ENCODE assay signal across 9 mouse cellular contexts in genomic region chr11:5787671-5788055, GRCm38 (mm10). TPM values are rescaled to one million over a fixed set of nuclear protein-coding genes. Genes with fewer than 3 reads are reported as not detected.
DNase-seq lines count a peak whose midpoint lies in the region; ATAC-seq and TF ChIP-seq lines count a peak whose summit lies in the region.
"Had no signal": no experiment of that assay in that cellular context is flagged by ENCODE, and none has a peak within 500 bp of the region (broad histone marks: within the 10 kb centered on the region; RNA-seq: fewer than 3 reads in every experiment).

No protein-coding gene starts in this region.

- peak overlapping the region; percentile 64 for H3K4me3 ChIP-seq in kidney, embryonic 15.5 days (replicated peaks)
- peak overlapping the region; percentile 70 for H3K4me3 ChIP-seq in cortical plate, adult 2 months (ENCODE audit: insufficient read depth, low read length)
- H3K4me3 ChIP-seq in intestine, embryonic 15.5 days (replicated peaks) = peak overlapping the region; percentile 61
- H3K4me3 ChIP-seq in myocyte = peak overlapping the region; percentile 97

- peak overlapping the region; percentile 79 for H3K9ac ChIP-seq in kidney, embryonic 15.5 days
- peak overlapping the region; percentile 74 for H3K9ac ChIP-seq in intestine, embryonic 15.5 days

- no peak for DNase-seq in kidney, postnatal 25 days
- no peak for DNase-seq in urinary bladder, postnatal 25 days (ENCODE audit: low spot score)
- no peak for DNase-seq in spleen, postnatal 10 days (ENCODE audit: low spot score in 2 of 2)
- DNase-seq in left cerebral cortex, postnatal 4 days = no peak

- ATAC-seq in kidney, embryonic 15.5 days (replicated peaks; ENCODE audit: low FRiP score) = no peak
- ATAC-seq in intestine, embryonic 15.5 days = no peak

- intact Hi-C loops in left cerebral cortex, postnatal 4 days (cut with DNase I) = no loop called here

- no peaks in the 10 kb centered on the region for H3K27me3 ChIP-seq in kidney, embryonic 15.5 days
- no peaks in the 10 kb centered on the region for H3K27me3 ChIP-seq in intestine, embryonic 15.5 days (replicated peaks)
- H3K27me3 ChIP-seq in myocyte (ENCODE audit: control insufficient read depth, insufficient read depth, insufficient read length) = no peaks in the 10 kb centered on the region

- no peak for TF ChIP-seq CTCF in cortical plate, adult 2 months (IDR thresholded peaks at IDR 0.05; ENCODE audit: extremely low read depth, insufficient read depth, low read length)

- TF ChIP-seq POLR2A in cortical plate, adult 2 months (IDR thresholded peaks at IDR 0.05; ENCODE audit: extremely low read depth, insufficient read depth, low read length) = no peak
- TF ChIP-seq POLR2A in myocyte (IDR thresholded peaks at IDR 0.05; ENCODE audit: insufficient read length, low read depth) = no peak

- 38% methylated on average over 8 of the region's 8 CpGs for WGBS in kidney, embryonic 15.5 days
- WGBS in intestine, embryonic 15.5 days = 37% methylated on average over 8 of the region's 8 CpGs

- H3K4me2 ChIP-seq in kidney, embryonic 15.5 days = peak overlapping the region; percentile 83
- peak overlapping the region; percentile 77 for H3K4me2 ChIP-seq in intestine, embryonic 15.5 days (replicated peaks)
- H3K4me2 ChIP-seq in myocyte (ENCODE audit: low read depth) = peak overlapping the region; percentile 99

- no peaks in the 10 kb centered on the region for H3K9me3 ChIP-seq in kidney, embryonic 15.5 days (replicated peaks)
- no peaks in the 10 kb centered on the region for H3K9me3 ChIP-seq in intestine, embryonic 15.5 days

- H3K36me3 ChIP-seq in kidney, embryonic 15.5 days = peaks cover 21% of the 10 kb centered on the region
- H3K36me3 ChIP-seq in intestine, embryonic 15.5 days = peaks cover 6% of the 10 kb centered on the region
- no peaks in the 10 kb centered on the region for H3K36me3 ChIP-seq in myocyte (ENCODE audit: control insufficient read depth, insufficient read depth)

- H3ac ChIP-seq in myocyte (ENCODE audit: control insufficient read depth, insufficient read length) = peak overlapping the region; percentile 30

- peaks cover 19% of the 10 kb centered on the region for H3K4me1 ChIP-seq in kidney, embryonic 15.5 days
- H3K4me1 ChIP-seq in cortical plate, adult 2 months (ENCODE audit: control insufficient read depth, insufficient read depth, low read length) = peaks cover 4% of the 10 kb centered on the region
- peaks cover 15% of the 10 kb centered on the region for H3K4me1 ChIP-seq in intestine, embryonic 15.5 days (replicated peaks)

- peak overlapping the region; percentile 92 for H3K27ac ChIP-seq in kidney, embryonic 15.5 days
- no peak overlapping the region for H3K27ac ChIP-seq in cortical plate, adult 2 months (ENCODE audit: insufficient read depth, low read length)
- peak overlapping the region; percentile 93 for H3K27ac ChIP-seq in intestine, embryonic 15.5 days

- H3K79me2 ChIP-seq in myocyte (ENCODE audit: control insufficient read depth, insufficient read depth) = peaks cover 13% of the 10 kb centered on the region

TF ChIP-seq in myocyte, 11 proteins besides CTCF, POLR2A, EP300 and RAD21:
- TF ChIP-seq TCF3 (IDR thresholded peaks at IDR 0.05; ENCODE audit: insufficient read length, low read depth) (no peak), CEBPB (IDR thresholded peaks at IDR 0.05; ENCODE audit: insufficient read depth, poor library complexity, severe bottlenecking) (no peak), MYOG (IDR thresholded peaks at IDR 0.05; ENCODE audit: control insufficient read depth in 1 of 3, insufficient read depth in 1 of 3, insufficient read length in 2 of 3, low read depth in 2 of 3) (no peak), SRF (IDR thresholded peaks at IDR 0.05; ENCODE audit: control insufficient read depth, insufficient read length, low read depth) (no peak), USF1 (IDR thresholded peaks at IDR 0.05; ENCODE audit: low read depth) (no peak), MAX (IDR thresholded peaks at IDR 0.05; ENCODE audit: low read depth) (no peak), POLR2AphosphoS2 (IDR thresholded peaks at IDR 0.05; ENCODE audit: insufficient read length, low read depth) (no peak), TCF12 (IDR thresholded peaks at IDR 0.05; ENCODE audit: insufficient read depth, poor library complexity, severe bottlenecking) (no peak), MYOD1 (IDR thresholded peaks at IDR 0.05; ENCODE audit: control insufficient read depth in 1 of 3, insufficient read length in 2 of 3, low read depth in 2 of 3) (no peak)

RNA-seq across cellular contexts. Expression of gene Dbnl, which starts 0.6 kb away (rescaled TPM):
- polyA plus RNA-seq in kidney, embryonic 15.5 days (2015; fragmentation: Nextera tagmentation; extraction: Ambion mirVana) = 112 and 116 TPM in 2 replicates
- 78.1 and 82.8 TPM in 2 replicates for polyA plus RNA-seq in cortical plate, adult 2 months (2012; rRNA removed)
- polyA plus RNA-seq in intestine, embryonic 15.5 days (2015; fragmentation: Nextera tagmentation; extraction: Ambion mirVana) = 127 and 130 TPM in 2 replicates
- polyA plus RNA-seq in myocyte (2012; fragmentation: generic; extraction: Trizol) = 71.0 TPM
- 10 to 100 TPM; 89.8 to 92.4 TPM for total RNA-seq in left cerebral cortex, postnatal 4 days (2021)

RNA-seq across cellular contexts. Expression of gene Pgam2, which starts 15.9 kb away (rescaled TPM):
- polyA plus RNA-seq in kidney, embryonic 15.5 days (2015; fragmentation: Nextera tagmentation; extraction: Ambion mirVana) = 22.7 and 37.9 TPM in 2 replicates
- 7.7 and 12.4 TPM in 2 replicates for polyA plus RNA-seq in cortical plate, adult 2 months (2012; rRNA removed)
- 10.4 and 10.8 TPM in 2 replicates for polyA plus RNA-seq in intestine, embryonic 15.5 days (2015; fragmentation: Nextera tagmentation; extraction: Ambion mirVana)
- 349 TPM for polyA plus RNA-seq in myocyte (2012; fragmentation: generic; extraction: Trizol)
- 1 to 10 TPM; 1.6 TPM for total RNA-seq in left cerebral cortex, postnatal 4 days (2021)
- total RNA-seq: hematopoietic stem cell, adult 5-6 weeks had no signal

RNA-seq across cellular contexts. Expression of gene Urgcp, which starts 25.5 kb away (rescaled TPM):
- 22.3 and 23.3 TPM in 2 replicates for polyA plus RNA-seq in kidney, embryonic 15.5 days (2015; fragmentation: Nextera tagmentation; extraction: Ambion mirVana)
- polyA plus RNA-seq in cortical plate, adult 2 months (2012; rRNA removed) = 33.0 and 35.1 TPM in 2 replicates
- 21.3 and 21.4 TPM in 2 replicates for polyA plus RNA-seq in intestine, embryonic 15.5 days (2015; fragmentation: Nextera tagmentation; extraction: Ambion mirVana)
- polyA plus RNA-seq in myocyte (2012; fragmentation: generic; extraction: Trizol) = 21.3 TPM
- total RNA-seq in left cerebral cortex, postnatal 4 days (2021) = 10 to 100 TPM; 41.5 to 52.4 TPM

RNA-seq across cellular contexts. Expression of gene Polm, which starts 50.2 kb away (rescaled TPM):
- 9.2 and 9.9 TPM in 2 replicates for polyA plus RNA-seq in kidney, embryonic 15.5 days (2015; fragmentation: Nextera tagmentation; extraction: Ambion mirVana)
- 10.6 and 11.0 TPM in 2 replicates for polyA plus RNA-seq in cortical plate, adult 2 months (2012; rRNA removed)
- polyA plus RNA-seq in intestine, embryonic 15.5 days (2015; fragmentation: Nextera tagmentation; extraction: Ambion mirVana) = 11.4 TPM in 2 replicates
- polyA plus RNA-seq in myocyte (2012; fragmentation: generic; extraction: Trizol) = 4.3 TPM
- 10 to 100 TPM; 16.1 to 16.5 TPM for total RNA-seq in left cerebral cortex, postnatal 4 days (2021)
